Mouse (Mus musculus): Measurements from ENCODE around the gene P2ry6. TPM values are rescaled to one million over a fixed set of nuclear protein-coding genes. Genes with fewer than 3 reads are reported as not detected.

The P2ry6 gene
- polyA plus RNA-seq, 1 experiment from 2014 or later, result 1.6 TPM

GRCm38 (mm10) chr7:100907231-100907630 is 67.2 kb downstream of the P2ry6 start:
- ATAC-seq (ENCODE audit: low FRiP score) (no peak), DNase-seq (ENCODE audit: low spot score, missing footprints) (peak; percentile 98)
- no peak overlapping the region for H3K4me2 ChIP-seq
- 5% methylated on average over 1 of the region's 1 CpGs for WGBS
- H3K9me3 ChIP-seq (ENCODE audit: control insufficient read depth, low read length), result no peaks in the 10 kb centered on the region
- no peaks in the 10 kb centered on the region for H3K36me3 ChIP-seq (ENCODE audit: control insufficient read depth, insufficient read depth, low read length)
- no peak overlapping the region for H3K9ac ChIP-seq (ENCODE audit: low read length)
- H3K27ac ChIP-seq (ENCODE audit: low read depth, low read length), result no peak overlapping the region
- H3K4me1 ChIP-seq (ENCODE audit: control insufficient read depth, insufficient read depth, low read length), result peaks cover 26% of the 10 kb centered on the region
- H3K27me3 ChIP-seq (ENCODE audit: control insufficient read depth, insufficient read depth, low read length), result no peaks in the 10 kb centered on the region
- no peak overlapping the region for H3K4me3 ChIP-seq (ENCODE audit: low read depth, low read length)

- Histone ChIP-seq H3K4me2 (no peak overlapping the region), H3K27me3 (ENCODE audit: control insufficient read depth, insufficient read depth, low read length) (no peaks in the 10 kb centered on the region), H3K36me3 (ENCODE audit: control insufficient read depth, insufficient read depth, low read length) (no peaks in the 10 kb centered on the region), H3K9me3 (ENCODE audit: control insufficient read depth, low read length) (no peaks in the 10 kb centered on the region), H3K4me1 (ENCODE audit: control insufficient read depth, insufficient read depth, low read length) (peaks cover 16% of the 10 kb centered on the region), H3K4me3 (ENCODE audit: low read depth, low read length) (no peak overlapping the region), H3K9ac (ENCODE audit: low read length) (no peak overlapping the region), H3K27ac (ENCODE audit: low read depth, low read length) (no peak overlapping the region)
- WGBS, result 93% methylated on average over 10 of the region's 10 CpGs
- no peak for ATAC-seq (ENCODE audit: low FRiP score)
- no peak for DNase-seq (ENCODE audit: low spot score, missing footprints)
Measured at GRCm38 (mm10) chr7:100906029-100906789, 68.2 kb downstream of the P2ry6 start.

- DNase-seq (ENCODE audit: low spot score, missing footprints) (no peak), ATAC-seq (ENCODE audit: low FRiP score) (no peak)
- 92% methylated on average over 7 of the region's 7 CpGs for WGBS
- H3K9ac ChIP-seq (ENCODE audit: low read length), result no peak overlapping the region
- H3K27me3 ChIP-seq (ENCODE audit: control insufficient read depth, insufficient read depth, low read length), result no peaks in the 10 kb centered on the region
- H3K4me3 ChIP-seq (ENCODE audit: low read depth, low read length), result no peak overlapping the region
- H3K4me1 ChIP-seq (ENCODE audit: control insufficient read depth, insufficient read depth, low read length), result peaks cover 8% of the 10 kb centered on the region
- H3K27ac ChIP-seq (ENCODE audit: low read depth, low read length), result no peak overlapping the region
- H3K36me3 ChIP-seq (ENCODE audit: control insufficient read depth, insufficient read depth, low read length), result no peaks in the 10 kb centered on the region
- no peak overlapping the region for H3K4me2 ChIP-seq
- H3K9me3 ChIP-seq (ENCODE audit: control insufficient read depth, low read length), result no peaks in the 10 kb centered on the region
Measured at GRCm38 (mm10) chr7:100905037-100905436, 69.4 kb downstream of the P2ry6 start.

- H3K27me3 ChIP-seq (ENCODE audit: control insufficient read depth, insufficient read depth, low read length), result no peaks in the 10 kb centered on the region
- 92% methylated on average over 5 of the region's 5 CpGs for WGBS
- ATAC-seq (ENCODE audit: low FRiP score), result no peak
- H3K4me3 ChIP-seq (ENCODE audit: low read depth, low read length), result no peak overlapping the region
- no peak overlapping the region for H3K4me2 ChIP-seq
- H3K36me3 ChIP-seq (ENCODE audit: control insufficient read depth, insufficient read depth, low read length), result no peaks in the 10 kb centered on the region
- peaks cover 8% of the 10 kb centered on the region for H3K4me1 ChIP-seq (ENCODE audit: control insufficient read depth, insufficient read depth, low read length)
- H3K27ac ChIP-seq (ENCODE audit: low read depth, low read length), result no peak overlapping the region
- no peak for DNase-seq (ENCODE audit: low spot score, missing footprints)
- H3K9me3 ChIP-seq (ENCODE audit: control insufficient read depth, low read length), result no peaks in the 10 kb centered on the region
- H3K9ac ChIP-seq (ENCODE audit: low read length), result no peak overlapping the region
Measured at GRCm38 (mm10) chr7:100904612-100905011, 69.8 kb downstream of the P2ry6 start.

GRCm38 (mm10) chr7:100902451-100903137 is 71.9 kb downstream of the P2ry6 start:
- ATAC-seq (ENCODE audit: low FRiP score) (no peak), DNase-seq (ENCODE audit: low spot score, missing footprints) (no peak)
- Histone ChIP-seq H3K9me3 (ENCODE audit: control insufficient read depth, low read length) (no peaks in the 10 kb centered on the region), H3K27ac (ENCODE audit: low read depth, low read length) (no peak overlapping the region), H3K27me3 (ENCODE audit: control insufficient read depth, insufficient read depth, low read length) (no peaks in the 10 kb centered on the region), H3K4me1 (ENCODE audit: control insufficient read depth, insufficient read depth, low read length) (peaks cover 2% of the 10 kb centered on the region), H3K4me3 (ENCODE audit: low read depth, low read length) (no peak overlapping the region), H3K9ac (ENCODE audit: low read length) (no peak overlapping the region), H3K4me2 (no peak overlapping the region), H3K36me3 (ENCODE audit: control insufficient read depth, insufficient read depth, low read length) (no peaks in the 10 kb centered on the region)
- WGBS, result 80% methylated on average over 9 of the region's 9 CpGs

- Histone ChIP-seq H3K9me3 (ENCODE audit: control insufficient read depth, low read length) (no peaks in the 10 kb centered on the region), H3K9ac (ENCODE audit: low read length) (no peak overlapping the region), H3K4me1 (ENCODE audit: control insufficient read depth, insufficient read depth, low read length) (peaks cover 21% of the 10 kb centered on the region), H3K27me3 (ENCODE audit: control insufficient read depth, insufficient read depth, low read length) (no peaks in the 10 kb centered on the region), H3K4me3 (ENCODE audit: low read depth, low read length) (no peak overlapping the region), H3K4me2 (no peak overlapping the region), H3K36me3 (ENCODE audit: control insufficient read depth, insufficient read depth, low read length) (no peaks in the 10 kb centered on the region), H3K27ac (ENCODE audit: low read depth, low read length) (no peak overlapping the region)
- WGBS, result 83% methylated on average over 5 of the region's 5 CpGs
- no peak for ATAC-seq (ENCODE audit: low FRiP score)
- DNase-seq (ENCODE audit: low spot score, missing footprints), result no peak
Measured at GRCm38 (mm10) chr7:100897828-100898227, 76.6 kb downstream of the P2ry6 start.

GRCm38 (mm10) chr7:100894833-100895226 is 79.6 kb downstream of the P2ry6 start:
- no peaks in the 10 kb centered on the region for H3K27me3 ChIP-seq (ENCODE audit: control insufficient read depth, insufficient read depth, low read length)
- H3K36me3 ChIP-seq (ENCODE audit: control insufficient read depth, insufficient read depth, low read length), result no peaks in the 10 kb centered on the region
- 4% methylated on average over 12 of the region's 12 CpGs for WGBS
- peak overlapping the region; percentile 71 for H3K9ac ChIP-seq (ENCODE audit: low read length)
- H3K4me3 ChIP-seq (ENCODE audit: low read depth, low read length), result peak overlapping the region; percentile 46
- H3K4me2 ChIP-seq, result peak overlapping the region; percentile 83
- ATAC-seq (ENCODE audit: low FRiP score) (peak; percentile 28; the same call in 1 of the 2 replicates), DNase-seq (ENCODE audit: low spot score, missing footprints) (peak; percentile 91)
- no peak overlapping the region for H3K27ac ChIP-seq (ENCODE audit: low read depth, low read length)
- no peaks in the 10 kb centered on the region for H3K9me3 ChIP-seq (ENCODE audit: control insufficient read depth, low read length)
- peaks cover 21% of the 10 kb centered on the region for H3K4me1 ChIP-seq (ENCODE audit: control insufficient read depth, insufficient read depth, low read length)

GRCm38 (mm10) chr7:100894057-100894832 is 80.2 kb downstream of the P2ry6 start:
- H3K4me3 ChIP-seq (ENCODE audit: low read depth, low read length), result peak overlapping the region; percentile 46
- peak overlapping the region; percentile 71 for H3K9ac ChIP-seq (ENCODE audit: low read length)
- H3K9me3 ChIP-seq (ENCODE audit: control insufficient read depth, low read length), result no peaks in the 10 kb centered on the region
- ATAC-seq (ENCODE audit: low FRiP score) (peak; percentile 72), DNase-seq (ENCODE audit: low spot score, missing footprints) (peak; percentile 88)
- peaks cover 4% of the 10 kb centered on the region; the same call in 1 of the 2 replicates for H3K36me3 ChIP-seq (ENCODE audit: control insufficient read depth, insufficient read depth, low read length)
- H3K4me2 ChIP-seq, result peak overlapping the region; percentile 83
- H3K27me3 ChIP-seq (ENCODE audit: control insufficient read depth, insufficient read depth, low read length), result no peaks in the 10 kb centered on the region
- H3K4me1 ChIP-seq (ENCODE audit: control insufficient read depth, insufficient read depth, low read length), result peaks cover 21% of the 10 kb centered on the region
- no peak overlapping the region for H3K27ac ChIP-seq (ENCODE audit: low read depth, low read length)
- WGBS, result 4% methylated on average over 47 of the region's 53 CpGs

Data from midbrain, embryonic 11.5 days (tissue).